Mouse (Mus musculus) embryonic facial prominence, embryonic 10.5 days (tissue): ENCODE results near the gene Plau. TPM values are rescaled to one million over a fixed set of nuclear protein-coding genes. Genes with fewer than 3 reads are reported as not detected.
A peak's percentile ranks its signal among the peaks of the same experiment; 100 is the strongest.

Source experiments
- DNase-seq: peaks from one replicate; pipeline ENCODE4 v3.0.0-alpha.2; 2017; ENCODE audit warnings: low spot score
- H3K27ac ChIP-seq: fragments of 300-500 bp; sonication (generic); replicated peaks from 2 replicates; pipeline ENCODE4 v1.5.1; 2016; ENCODE audit warnings: mild to moderate bottlenecking
- H3K27me3 ChIP-seq: fragments of 300-500 bp; sonication (generic); replicated peaks from 2 replicates; pipeline ENCODE4 v1.6.1; 2016; ENCODE audit warnings: low read depth, mild to moderate bottlenecking; ENCODE audit not compliant: poor library complexity, severe bottlenecking
- H3K36me3 ChIP-seq: fragments of 300-500 bp; sonication (generic); replicated peaks from 2 replicates; pipeline ENCODE4 v1.6.1; 2016; ENCODE audit warnings: mild to moderate bottlenecking, moderate library complexity
- H3K4me1 ChIP-seq: fragments of 300-500 bp; sonication (generic); 2 replicates; pipeline ENCODE4 v1.6.1; 2016
- H3K4me3 ChIP-seq: fragments of 300-500 bp; sonication (generic); 2 replicates; pipeline ENCODE4 v1.5.1; 2016; ENCODE audit warnings: mild to moderate bottlenecking, moderate library complexity
- H3K9me3 ChIP-seq: fragments of 300-500 bp; sonication (generic); 2 replicates; pipeline ENCODE4 v1.6.1; 2016; ENCODE audit warnings: mild to moderate bottlenecking
- WGBS: fragments of 180-500 bp; shearing (Covaris S2); methylation state at CpG from one replicate; pipeline ENCODE4 v1.1.7; 2016; 5-methylcytosine and 5-hydroxymethylcytosine counted together
- polyA plus RNA-seq: library from polyadenylated mRNA; unstranded; fragments of >200 nt; fragmentation: Nextera tagmentation; extraction: Ambion mirVana; gene quantifications from 2 replicates; pipeline ENCODE4 v1.2.1, GENCODE M21; 2016

The Plau gene
- 0.67 and 1.0 TPM in 2 replicates for polyA plus RNA-seq

- H3K9me3 ChIP-seq: no peaks in the 10 kb centered on the region
- H3K27me3 ChIP-seq: peaks cover 42% of the 10 kb centered on the region
- no peaks in the 10 kb centered on the region for H3K36me3 ChIP-seq
- WGBS: under 1% methylated on average over 33 of the region's 33 CpGs
- peak; percentile 82 for DNase-seq
- peak within 1 kb of the TSS; percentile 71 for H3K4me3 ChIP-seq
- peaks cover 17% of the 10 kb centered on the region for H3K4me1 ChIP-seq
- H3K27ac ChIP-seq: peak within 1 kb of the TSS; percentile 87
Observed at GRCm38 (mm10) chr14:20836171-20836904, at the start of gene Plau. TSS of gene Plau (plus strand) at chr14:20836660.

DNA sequence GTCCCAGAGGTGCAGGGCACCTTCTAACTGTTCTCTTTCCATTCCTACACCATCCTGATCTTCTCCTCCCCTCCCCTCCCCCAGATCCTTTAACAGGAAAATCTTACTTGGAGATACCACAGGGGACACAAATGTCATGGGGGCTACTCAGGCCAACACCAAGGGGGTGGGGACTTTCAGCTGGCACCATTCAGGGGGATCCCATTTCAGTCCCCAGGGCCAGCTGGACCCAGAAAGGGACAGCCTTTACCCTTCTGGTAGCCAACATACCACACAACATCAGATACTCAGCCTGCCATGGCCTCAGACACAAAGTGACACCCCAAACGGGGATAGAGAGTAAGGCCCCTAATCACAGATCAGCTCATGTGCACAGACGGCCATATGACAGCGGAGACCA is 48.3 kb upstream of the Plau start:
- Histone ChIP-seq H3K4me1 (peaks cover 51% of the 10 kb centered on the region), H3K9me3 (no peaks in the 10 kb centered on the region), H3K36me3 (peaks cover 93% of the 10 kb centered on the region), H3K4me3 (no peak overlapping the region), H3K27me3 (no peaks in the 10 kb centered on the region), H3K27ac (no peak overlapping the region)
- DNase-seq: no peak
- 75% methylated on average over 3 of the region's 3 CpGs for WGBS

DNA sequence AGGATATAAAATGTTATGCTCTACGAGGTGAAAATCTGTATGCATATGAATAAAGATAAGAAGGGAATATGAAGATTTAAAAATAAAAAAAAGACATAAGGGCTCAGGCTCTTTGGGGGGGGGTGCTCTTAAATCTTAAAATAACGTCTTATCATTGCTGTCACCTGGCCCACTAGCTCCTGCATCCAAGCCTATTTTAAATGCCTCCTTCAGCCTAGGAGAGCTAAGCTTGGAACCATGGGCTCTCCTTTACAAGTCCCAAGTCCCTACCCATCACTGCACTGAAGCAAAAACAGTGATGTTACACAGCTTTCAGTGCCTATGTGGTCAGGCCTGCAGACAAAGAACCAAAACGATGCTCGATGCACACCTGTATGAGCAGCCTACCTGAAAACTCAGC is 46.9 kb upstream of the Plau start:
- peaks cover 60% of the 10 kb centered on the region for H3K4me1 ChIP-seq
- peaks cover 78% of the 10 kb centered on the region for H3K36me3 ChIP-seq
- H3K27ac ChIP-seq: no peak overlapping the region
- WGBS: 90% methylated on average over 4 of the region's 4 CpGs
- H3K27me3 ChIP-seq: no peaks in the 10 kb centered on the region
- H3K4me3 ChIP-seq: no peak overlapping the region
- H3K9me3 ChIP-seq: no peaks in the 10 kb centered on the region
- no peak for DNase-seq

DNA sequence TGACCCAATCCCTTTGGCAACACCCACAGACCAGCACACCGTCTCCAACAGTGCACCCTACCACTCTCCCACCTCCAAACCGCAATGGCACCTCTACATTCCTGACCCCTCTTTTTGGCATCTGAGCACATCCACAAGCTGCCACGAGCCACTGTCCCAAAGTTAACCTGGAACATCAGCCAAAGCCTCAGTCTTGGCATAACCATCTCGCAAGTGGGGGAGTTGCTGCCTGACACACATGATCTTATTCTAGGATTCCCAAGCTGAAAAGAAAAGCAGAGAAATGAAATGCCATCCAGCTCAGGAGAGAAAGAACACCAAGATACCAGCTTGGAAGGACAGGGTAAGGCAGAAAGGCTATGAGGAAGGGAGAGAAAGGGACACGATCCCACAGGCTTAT is 46.0 kb upstream of the Plau start:
- Histone ChIP-seq H3K27ac (no peak overlapping the region), H3K9me3 (no peaks in the 10 kb centered on the region), H3K27me3 (no peaks in the 10 kb centered on the region), H3K36me3 (peaks cover 70% of the 10 kb centered on the region), H3K4me3 (no peak overlapping the region), H3K4me1 (peaks cover 64% of the 10 kb centered on the region)
- 93% methylated on average over 5 of the region's 5 CpGs for WGBS
- no peak for DNase-seq

DNA sequence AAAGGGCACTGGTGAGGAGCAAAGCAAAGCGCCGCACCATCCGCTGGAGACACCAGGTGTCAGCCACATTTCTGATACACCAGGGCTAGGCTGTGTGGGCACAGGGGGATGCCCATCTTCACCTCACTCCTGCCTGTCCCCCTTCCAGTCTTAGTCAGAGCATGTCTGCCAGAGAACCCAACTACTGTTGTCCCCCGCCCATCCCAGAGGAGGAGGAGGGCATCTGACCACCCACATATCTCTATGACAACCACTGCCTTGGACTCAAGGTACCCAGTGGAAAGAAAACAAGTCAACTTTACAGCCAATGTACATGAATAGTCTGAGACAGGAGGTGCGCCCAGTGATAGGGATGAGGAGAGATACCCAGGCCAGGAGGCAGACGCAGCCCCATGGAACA is 45.5 kb upstream of the Plau start:
- H3K36me3 ChIP-seq: peaks cover 64% of the 10 kb centered on the region
- H3K27ac ChIP-seq: no peak overlapping the region
- no peak for DNase-seq
- WGBS: 97% methylated on average over 6 of the region's 6 CpGs
- no peaks in the 10 kb centered on the region for H3K9me3 ChIP-seq
- no peak overlapping the region for H3K4me3 ChIP-seq
- peaks cover 64% of the 10 kb centered on the region for H3K4me1 ChIP-seq
- no peaks in the 10 kb centered on the region for H3K27me3 ChIP-seq

GRCm38 (mm10) chr14:20791511-20792242 is 44.8 kb upstream of the Plau start:
- peak overlapping the region; percentile 96 for H3K4me3 ChIP-seq
- H3K4me1 ChIP-seq: peaks cover 63% of the 10 kb centered on the region
- WGBS: 76% methylated on average over 16 of the region's 16 CpGs
- H3K27me3 ChIP-seq: no peaks in the 10 kb centered on the region
- H3K9me3 ChIP-seq: no peaks in the 10 kb centered on the region
- H3K36me3 ChIP-seq: peaks cover 57% of the 10 kb centered on the region
- no peak for DNase-seq
- H3K27ac ChIP-seq: 0 out of 2 replicates have a peak overlapping the region, but pooled peaks have one; percentile 15

DNA sequence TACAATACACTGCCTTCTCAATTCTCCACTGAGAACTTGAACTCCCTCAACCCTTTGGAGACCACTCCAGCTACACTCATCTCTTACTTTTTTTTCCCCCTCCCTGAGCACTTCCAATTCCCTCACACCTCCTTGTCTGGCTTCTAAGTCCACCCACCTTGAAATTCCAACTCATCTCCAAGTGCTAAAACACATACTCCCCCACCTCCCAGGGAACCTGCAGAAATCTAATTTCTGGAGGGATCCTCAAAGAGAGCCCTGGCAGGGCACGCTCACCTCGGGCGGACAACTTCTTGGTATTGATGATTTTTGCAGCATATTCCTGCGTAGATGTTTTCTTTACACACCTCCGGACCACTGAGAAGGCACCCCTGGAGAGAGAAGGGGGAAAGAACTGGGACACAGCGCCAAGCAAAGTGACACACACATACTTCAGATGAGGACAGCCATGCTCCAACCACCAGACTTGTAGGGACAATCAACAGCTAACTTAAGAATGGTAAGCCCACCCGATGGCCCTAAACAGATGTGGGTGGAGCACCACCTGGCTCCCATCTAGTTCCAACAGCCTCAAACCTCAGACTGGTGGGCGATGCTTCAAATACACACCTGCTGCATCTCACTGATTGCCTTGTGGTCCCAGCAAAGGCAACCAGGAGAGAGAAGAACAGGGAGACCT is 44.1 kb upstream of the Plau start:
- WGBS: 73% methylated on average over 8 of the region's 8 CpGs
- no peaks in the 10 kb centered on the region for H3K27me3 ChIP-seq
- peak overlapping the region; percentile 89; the same call in 1 of the 2 replicates for H3K27ac ChIP-seq

DNA sequence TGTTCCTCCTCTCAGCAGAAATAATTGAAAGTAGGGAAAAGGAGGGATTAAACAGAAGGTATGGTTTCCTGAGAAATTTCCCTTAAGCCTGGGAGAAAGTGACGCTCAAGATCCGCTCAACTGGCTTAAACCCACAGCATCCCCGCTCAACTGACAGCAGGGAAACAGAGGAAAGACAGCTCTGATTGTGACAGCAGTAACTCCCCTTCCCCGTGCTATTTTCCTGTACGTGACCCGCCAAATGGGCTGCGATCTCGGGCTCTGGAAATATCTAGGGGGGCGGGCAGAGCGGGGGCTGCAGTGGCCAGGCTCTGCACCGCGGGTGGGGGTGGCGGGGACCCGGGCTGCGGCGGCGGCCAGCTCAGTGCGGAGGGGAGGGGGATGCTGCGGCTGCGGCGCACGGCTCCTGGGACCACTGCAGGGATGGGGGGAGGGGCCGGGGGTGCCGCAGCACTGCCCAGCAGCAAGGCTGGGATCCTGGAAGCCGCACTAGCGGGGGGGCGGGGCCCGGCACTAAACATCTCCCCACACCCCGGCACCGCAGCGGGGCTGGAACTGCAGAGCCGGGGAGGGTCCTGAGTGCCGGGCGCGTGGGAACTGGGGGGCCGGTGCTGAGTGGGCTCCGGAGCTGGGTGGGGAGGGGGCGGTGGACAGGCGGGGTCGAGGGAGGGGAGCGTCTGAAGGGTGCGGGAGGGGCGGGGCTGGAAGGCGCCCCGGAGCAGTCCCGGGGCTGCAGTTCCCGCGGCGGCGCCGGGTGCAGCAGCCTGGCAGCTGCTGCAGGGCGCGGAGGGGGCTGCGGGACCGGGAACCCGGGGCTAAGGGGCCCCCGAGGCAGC is 43.3 kb upstream of the Plau start:
- H3K4me1 ChIP-seq: peaks cover 55% of the 10 kb centered on the region
- DNase-seq: peak; percentile 81
- peak overlapping the region; percentile 96 for H3K4me3 ChIP-seq
- H3K9me3 ChIP-seq: no peaks in the 10 kb centered on the region
- H3K36me3 ChIP-seq: peaks cover 43% of the 10 kb centered on the region
- peaks cover 7% of the 10 kb centered on the region; the same call in 1 of the 2 replicates for H3K27me3 ChIP-seq
- peak overlapping the region; percentile 89 for H3K27ac ChIP-seq
- under 1% methylated on average over 51 of the region's 57 CpGs for WGBS

More for the DNA sequence above, 44.1 kb upstream of the Plau start:
- Histone ChIP-seq H3K36me3 (peaks cover 50% of the 10 kb centered on the region), H3K4me3 (peak overlapping the region; percentile 96), H3K9me3 (no peaks in the 10 kb centered on the region), H3K4me1 (peaks cover 58% of the 10 kb centered on the region)
- DNase-seq: no peak

GRCm38 (mm10) chr14:20793758-20794531 is 42.5 kb upstream of the Plau start, which contains the start of gene Camk2g:
TSS of gene Camk2g (minus strand) at chr14:20794088.
- peak within 1 kb of the TSS; percentile 89 for H3K27ac ChIP-seq
- peaks cover 8% of the 10 kb centered on the region; the same call in 1 of the 2 replicates for H3K27me3 ChIP-seq
- H3K4me1 ChIP-seq: peaks cover 58% of the 10 kb centered on the region
- peak; percentile 92 for DNase-seq
- whole genome bisulfite sequencing: under 1% methylated on average over 70 of the region's 76 CpGs
- peak within 1 kb of the TSS; percentile 96 for H3K4me3 ChIP-seq
- no peaks in the 10 kb centered on the region for H3K9me3 ChIP-seq
- peaks cover 35% of the 10 kb centered on the region for H3K36me3 ChIP-seq

- DNase-seq: no peak
- H3K36me3 ChIP-seq: peaks cover 28% of the 10 kb centered on the region
- peaks cover 8% of the 10 kb centered on the region; the same call in 1 of the 2 replicates for H3K27me3 ChIP-seq
- H3K27ac ChIP-seq: peak overlapping the region; percentile 89
- H3K9me3 ChIP-seq: no peaks in the 10 kb centered on the region
- 8% methylated on average over 9 of the region's 9 CpGs for WGBS
- peak overlapping the region; percentile 96 for H3K4me3 ChIP-seq
- H3K4me1 ChIP-seq: peaks cover 58% of the 10 kb centered on the region
Observed at GRCm38 (mm10) chr14:20794589-20794988, 41.9 kb upstream of the Plau start.
